Mouse (Mus musculus) frontal cortex, postnatal 36 days (tissue): Measurements from ENCODE around the gene Rasgrp3.
"Not testable (repeated sequence)": the region's sequence is repeated elsewhere in the genome, so short reads cannot be mapped to it uniquely, and the experiment has no call there.

Source experiments
- DNase-seq, 2 experiments: peaks; one replicate each; pipeline ENCODE4 v3.0.0; 2022; ENCODE audit warnings: low spot score in 2 of 2

Rasgrp3 gene

DNA sequence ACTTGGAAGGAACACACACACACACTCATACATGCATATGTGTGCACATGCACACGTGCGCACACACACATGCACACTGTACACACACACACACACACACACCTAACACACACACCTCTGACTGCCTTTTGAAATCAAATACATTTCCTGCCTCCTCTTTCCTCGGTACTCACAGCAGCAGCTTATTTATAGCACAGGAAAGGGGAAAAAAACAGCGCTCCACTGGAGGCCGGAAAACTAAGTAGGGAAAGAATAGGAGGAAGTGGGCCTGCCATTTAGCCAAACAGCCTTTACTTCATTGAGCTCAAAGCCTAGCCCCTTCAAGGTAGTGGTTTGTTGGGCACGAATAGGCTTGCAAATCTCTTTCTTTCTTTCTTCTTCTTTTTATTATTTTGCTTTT, at the start of gene Rasgrp3:
Gene Rasgrp3 (plus strand): TSS at position 298 of the 400 bp plus-strand sequence.
- no peak for DNase-seq

DNA sequence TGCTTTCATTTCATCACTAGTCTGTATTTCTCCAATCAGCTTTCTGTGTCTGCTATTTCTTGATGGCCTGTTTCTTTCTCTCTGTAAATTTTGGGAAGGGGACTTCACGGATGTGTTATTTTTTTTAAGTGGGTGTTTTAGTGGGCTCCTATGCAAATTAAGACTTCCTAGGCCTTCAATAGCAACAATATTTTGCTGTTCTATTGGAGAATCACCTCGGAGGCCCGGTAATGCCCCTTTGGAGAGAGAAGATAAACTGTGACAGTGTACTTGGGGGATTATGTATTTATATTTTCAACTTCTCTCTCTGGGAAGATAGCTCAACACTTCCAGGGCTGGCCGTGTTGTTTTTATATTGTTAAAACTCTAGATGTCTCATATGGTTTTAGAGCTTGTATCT, 47.3 kb upstream of the Rasgrp3 start:
- DNase-seq, result no peak

DNA sequence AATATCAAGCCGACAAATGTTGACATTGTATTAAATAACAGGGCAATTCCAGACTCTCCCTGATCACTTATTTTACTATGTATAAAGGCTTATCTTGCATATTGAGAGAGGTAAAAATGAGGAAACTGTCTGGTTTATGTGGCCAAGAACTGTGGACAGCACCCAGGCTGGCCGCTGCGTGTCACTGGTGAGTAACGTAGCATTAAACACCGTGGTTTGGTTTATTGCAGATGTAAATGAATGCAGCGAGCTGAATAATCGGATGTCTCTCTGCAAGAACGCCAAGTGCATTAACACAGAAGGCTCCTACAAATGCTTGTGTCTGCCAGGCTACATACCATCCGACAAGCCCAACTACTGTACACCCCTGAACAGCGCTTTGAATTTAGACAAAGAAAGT, 45.6 kb upstream of the Rasgrp3 start:
- DNase-seq, result peak; percentile 11 to 34

DNA sequence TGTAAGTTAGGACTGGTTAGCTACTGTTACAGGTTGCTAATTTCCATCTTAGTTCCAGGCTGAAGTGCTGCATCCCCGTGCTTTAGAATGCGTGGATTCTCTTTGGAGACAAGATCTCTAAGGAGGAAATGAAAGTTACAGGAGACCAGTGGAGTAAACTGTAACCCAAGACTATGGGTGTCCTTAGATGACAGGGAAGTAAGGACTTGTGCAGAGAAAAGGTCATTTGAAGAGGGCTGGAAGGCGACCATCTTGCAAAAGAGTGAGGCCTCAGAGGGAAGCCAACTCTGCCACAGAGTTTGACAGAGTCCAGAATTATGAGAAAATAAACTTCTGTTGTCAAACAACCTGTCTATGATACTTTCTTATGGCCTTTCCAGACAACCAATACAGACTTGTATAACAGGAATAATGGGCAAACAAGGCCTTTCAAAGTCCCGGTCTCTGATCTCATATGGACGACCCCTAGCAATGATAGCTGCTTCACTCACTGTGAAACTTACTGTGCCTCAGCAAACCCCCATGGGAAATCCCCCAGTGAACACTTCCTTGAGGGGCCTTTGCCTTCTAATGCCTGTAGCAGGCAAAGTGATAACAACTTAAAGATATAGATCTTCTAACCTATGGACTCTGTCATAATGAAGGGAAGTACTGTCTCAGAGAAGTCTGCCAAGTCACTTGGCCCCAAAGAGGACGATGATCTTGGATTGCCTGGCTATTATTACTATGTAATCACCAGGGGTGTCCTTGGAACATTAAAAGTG, 44.1 kb upstream of the Rasgrp3 start:
- no peak for DNase-seq

DNA sequence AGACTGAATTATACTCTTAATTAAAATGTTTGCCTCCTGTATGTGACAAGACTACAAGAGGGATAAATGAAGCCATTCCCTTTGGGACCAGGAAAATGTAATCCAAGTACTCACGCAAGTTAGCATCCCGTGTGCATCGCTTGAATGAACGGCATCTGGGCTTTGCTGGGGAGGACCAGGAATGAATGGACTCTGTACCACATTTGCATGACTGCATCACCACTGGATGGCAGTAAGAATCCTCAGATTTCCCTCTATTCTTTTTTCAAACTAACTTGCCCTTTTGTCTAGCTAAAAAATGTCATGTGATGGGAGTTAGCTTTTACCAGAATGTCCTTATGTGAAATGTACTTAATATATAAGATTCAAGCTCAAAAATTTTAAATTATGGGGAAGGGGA, 29.3 kb upstream of the Rasgrp3 start:
- peak; percentile 16 to 48 for DNase-seq

DNA sequence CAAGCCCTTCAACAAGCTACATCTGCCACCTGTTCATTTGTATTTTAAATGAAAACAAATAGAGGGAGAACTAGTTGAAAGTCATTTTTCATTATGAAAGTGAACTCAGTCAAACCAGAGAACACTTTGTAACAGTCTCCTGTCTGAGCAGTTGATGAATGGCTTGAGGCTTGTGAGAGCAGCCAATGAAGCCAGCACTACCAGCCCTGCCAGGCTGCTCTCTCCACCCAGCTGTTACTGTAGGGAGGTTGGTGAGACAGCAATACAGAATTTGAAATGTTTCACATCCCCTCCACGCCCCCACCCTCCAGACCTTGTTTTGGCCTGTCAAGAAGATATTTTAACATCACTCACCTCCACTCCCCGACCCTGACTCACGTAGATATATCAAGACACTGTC, 18.8 kb upstream of the Rasgrp3 start:
- DNase-seq, result no peak

DNA sequence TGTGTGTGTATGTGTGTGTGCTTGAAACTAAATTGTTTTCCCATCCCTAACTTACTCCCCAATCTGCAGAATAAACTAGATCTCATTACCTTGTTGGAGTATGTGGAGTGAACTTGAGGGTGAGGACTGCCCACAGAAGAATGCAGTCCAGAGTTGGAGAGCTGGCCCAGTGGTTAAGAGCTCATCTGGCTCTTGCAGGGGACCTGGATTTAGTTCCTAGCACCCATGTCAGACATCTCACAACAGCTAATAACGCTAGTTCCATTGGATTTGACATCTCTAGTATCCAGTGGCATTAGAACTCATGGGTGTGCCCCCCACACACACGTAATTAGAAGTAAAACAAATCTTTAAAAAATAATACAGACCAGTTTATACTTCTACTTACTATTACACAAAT, 1.5 kb upstream of the Rasgrp3 start:
- DNase-seq, result no peak

- DNase-seq, result no peak
Measured at GRCm38 (mm10) chr17:75434871-75435270, 825 bp upstream of the Rasgrp3 start.

DNA sequence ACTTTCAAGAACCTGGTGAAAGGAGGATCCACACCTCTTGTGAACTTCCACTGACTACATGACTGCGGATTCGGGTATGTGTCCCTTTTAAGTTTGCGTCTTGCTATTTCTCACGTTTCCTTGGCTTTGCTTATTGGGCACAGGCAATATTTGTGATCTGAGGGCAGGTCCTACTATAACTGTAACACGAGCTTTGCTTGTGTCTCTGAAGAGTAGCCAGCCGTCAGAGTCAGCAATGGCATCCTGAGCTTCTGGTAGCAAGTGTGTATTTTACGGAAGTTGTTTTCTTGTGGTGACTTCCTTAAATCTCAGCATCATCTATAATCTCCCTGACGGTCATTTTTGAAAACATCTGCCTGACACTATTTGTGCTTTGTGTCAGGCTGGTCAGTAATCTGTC, 399 bp downstream of the Rasgrp3 start:
- DNase-seq, result no peak

- DNase-seq, result no peak
Measured at GRCm38 (mm10) chr17:75436819-75437218, 1.1 kb downstream of the Rasgrp3 start.

DNA sequence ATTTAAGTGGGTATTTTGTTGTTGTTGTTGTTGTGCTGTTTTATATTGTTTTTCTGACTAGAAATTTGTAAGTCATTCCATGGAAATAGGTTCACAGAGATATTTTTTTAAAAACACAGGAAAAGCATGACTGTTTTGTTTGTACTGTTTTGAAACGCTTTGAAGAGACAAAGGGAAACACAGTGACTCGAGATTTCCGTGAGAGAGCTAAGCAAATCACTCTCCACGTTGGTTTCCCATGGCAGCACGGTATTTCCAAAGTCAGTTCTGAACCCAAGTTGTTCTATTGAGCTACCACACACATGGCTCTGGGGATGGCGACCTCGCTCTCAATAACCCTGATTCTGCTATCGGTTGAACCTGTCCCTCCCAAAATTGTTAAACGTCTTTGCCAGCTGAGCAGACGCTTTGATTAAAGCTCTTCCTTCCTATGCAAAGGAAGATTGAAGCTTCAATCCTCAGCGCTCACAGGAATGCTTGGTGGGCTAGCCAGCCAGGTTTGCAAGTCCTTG, 1.6 kb downstream of the Rasgrp3 start:
- DNase-seq, result no peak

GRCm38 (mm10) chr17:75438162-75438561, 2.5 kb downstream of the Rasgrp3 start:
- DNase-seq, result no peak

- DNase-seq, result no peak
Measured at GRCm38 (mm10) chr17:75439062-75439461, 3.4 kb downstream of the Rasgrp3 start.

- no peak for DNase-seq
Measured at GRCm38 (mm10) chr17:75440619-75441018, 4.9 kb downstream of the Rasgrp3 start.

DNA sequence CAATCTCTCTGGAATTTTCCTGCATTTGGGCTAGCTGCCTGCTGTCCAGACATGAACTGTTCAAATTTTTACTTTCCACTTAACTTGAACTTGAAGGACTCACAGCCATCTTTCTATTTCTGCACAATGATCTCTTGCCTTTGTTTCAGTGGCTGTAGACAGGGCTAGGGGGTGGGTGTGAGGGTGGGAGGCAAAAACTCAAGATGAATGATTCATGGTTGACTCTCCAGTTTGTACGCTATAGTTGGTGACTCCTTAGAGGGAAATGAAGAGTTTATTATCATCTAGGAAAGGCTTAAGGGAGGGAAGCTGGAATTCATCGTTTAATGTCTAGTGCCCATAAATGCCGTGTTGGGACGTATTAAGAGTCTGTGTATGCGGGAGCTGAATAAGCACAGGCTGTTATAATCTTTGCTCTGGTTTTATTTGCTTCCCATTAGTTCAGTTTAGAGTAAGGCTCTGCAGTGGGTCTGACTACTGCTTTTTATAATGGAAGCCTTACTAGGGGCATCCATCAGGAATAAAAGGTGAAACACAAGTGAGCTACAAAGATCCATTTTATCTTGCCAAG, 5.6 kb downstream of the Rasgrp3 start:
- DNase-seq, result no peak

DNA sequence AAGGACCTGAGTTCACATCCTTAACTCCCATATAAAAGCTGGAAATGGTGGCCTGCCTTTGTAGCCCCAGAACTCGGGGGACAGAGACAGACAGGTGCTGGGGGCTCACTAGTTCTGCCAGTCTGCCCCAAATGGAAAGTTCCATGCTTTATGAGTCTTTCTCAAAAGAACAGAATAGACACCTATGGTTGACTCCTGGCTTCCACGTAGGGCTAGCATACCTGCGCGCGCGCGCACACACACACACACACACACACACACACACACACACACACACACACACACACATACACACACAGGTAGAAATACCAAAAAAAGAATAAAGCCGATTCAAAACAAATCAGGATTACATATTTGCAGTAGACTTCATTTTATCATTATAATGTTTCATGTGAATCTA, 6.7 kb downstream of the Rasgrp3 start:
- no peak for DNase-seq

GRCm38 (mm10) chr17:75443064-75443621, 7.4 kb downstream of the Rasgrp3 start:
- DNase-seq, result peak in 1 of 2 experiments; percentile 80

DNA sequence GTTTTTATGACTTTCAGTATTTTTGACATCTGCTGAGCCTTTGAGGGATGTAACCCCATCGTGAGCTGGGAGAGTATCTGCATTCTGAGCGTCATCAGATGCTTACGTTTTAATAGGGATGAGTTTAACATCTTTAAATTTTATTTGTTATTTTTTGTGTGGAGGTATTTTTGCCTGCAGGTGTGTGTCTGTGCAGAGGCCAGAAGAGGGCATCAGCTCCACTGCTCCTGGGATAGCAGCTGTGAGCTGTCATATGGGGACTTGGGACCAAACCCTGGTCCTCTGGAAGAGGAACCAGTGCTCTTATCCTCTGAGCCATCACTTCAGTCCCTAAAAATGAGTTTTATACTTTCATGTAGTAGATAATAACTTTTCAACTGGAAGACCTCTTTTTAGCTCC, 12.6 kb downstream of the Rasgrp3 start:
- no peak for DNase-seq

DNA sequence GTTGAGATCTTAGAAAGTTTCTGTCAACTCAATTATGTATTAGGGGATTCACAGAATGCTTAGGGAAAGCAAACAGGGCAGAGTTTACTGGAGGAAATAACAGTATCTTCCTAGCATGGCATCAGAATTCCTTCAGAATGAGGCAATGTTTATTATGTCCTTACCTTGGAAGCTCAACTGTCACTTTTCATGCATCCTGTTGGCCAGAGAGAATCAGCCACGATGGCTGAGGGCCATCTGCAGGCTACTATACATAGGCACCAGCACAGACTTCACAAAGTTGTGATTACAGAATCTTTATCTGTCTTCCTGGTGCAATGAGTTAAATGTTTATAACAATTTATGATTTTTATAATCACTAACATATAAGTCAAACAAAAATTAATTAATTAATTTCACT, 13.3 kb downstream of the Rasgrp3 start:
- DNase-seq, result no peak

DNA sequence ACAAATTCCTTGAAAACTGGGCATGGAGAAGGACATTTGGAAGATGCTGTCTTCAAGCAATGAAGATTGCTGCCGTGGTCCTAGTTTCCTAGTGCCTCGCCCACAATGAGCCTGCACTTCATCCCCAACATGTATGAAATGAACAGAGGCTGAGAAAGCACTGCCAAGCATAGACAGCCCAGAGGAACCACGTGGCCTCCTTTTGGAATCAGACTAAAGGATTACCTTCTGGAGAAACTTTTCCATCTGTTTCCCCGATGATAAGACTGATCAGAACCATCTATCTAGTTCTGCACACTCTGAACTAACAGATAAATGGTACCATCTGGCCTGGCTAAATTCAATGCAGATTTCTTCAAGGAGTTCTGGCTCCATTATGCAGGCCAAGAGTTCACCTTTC, 16.6 kb downstream of the Rasgrp3 start:
- no peak for DNase-seq

GRCm38 (mm10) chr17:75453639-75454038, 17.9 kb downstream of the Rasgrp3 start:
- no peak for DNase-seq

DNA sequence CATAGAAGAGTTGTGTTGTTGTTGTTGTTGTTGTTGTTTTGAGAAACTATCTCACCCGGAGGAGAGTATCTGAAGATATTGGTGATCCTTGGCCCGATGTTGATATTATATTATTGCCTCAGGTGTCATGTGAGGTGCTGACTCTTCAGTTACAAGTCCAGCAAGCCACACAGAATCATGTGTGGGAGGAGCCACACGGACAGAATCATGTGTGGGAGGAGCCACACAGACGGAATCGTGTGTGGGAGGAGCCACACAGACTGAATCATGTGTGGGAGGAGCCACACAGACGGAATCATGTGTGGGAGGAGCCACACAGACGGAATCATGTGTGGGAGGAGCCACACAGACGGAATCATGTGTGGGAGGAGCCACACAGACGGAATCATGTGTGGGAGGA, 20.4 kb downstream of the Rasgrp3 start:
- not testable (repeated sequence) for DNase-seq

- DNase-seq, result no peak
Measured at GRCm38 (mm10) chr17:75460621-75461020, 24.9 kb downstream of the Rasgrp3 start.
